Mouse (Mus musculus): Measurements from ENCODE around the gene Patj.

DNA sequence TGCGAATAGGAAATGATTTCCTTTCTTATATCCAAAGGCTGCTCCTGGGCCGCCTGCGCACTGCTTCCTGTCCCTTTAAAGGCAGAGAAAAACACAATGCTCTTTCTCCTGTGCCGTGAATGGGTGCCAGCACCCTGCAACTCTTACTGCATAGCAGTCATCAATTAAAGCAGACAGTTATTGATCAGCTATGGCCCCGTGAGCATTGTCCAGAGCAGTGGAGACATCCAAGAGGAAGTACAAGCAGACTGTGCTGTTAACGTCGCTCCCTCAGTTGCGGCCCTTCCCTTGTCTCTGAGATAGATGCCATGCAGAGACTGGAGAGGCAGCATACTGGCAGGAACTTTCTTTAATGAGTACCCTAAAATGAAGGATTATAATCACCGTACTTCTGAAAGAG, 292.9 kb downstream of the Patj start:
- TF ChIP-seq CHD2 (IDR thresholded peaks at IDR 0.05; ENCODE audit: low read depth, low read length), result no peak
- TF ChIP-seq MAFK (IDR thresholded peaks at IDR 0.05; ENCODE audit: insufficient read depth, low read depth, low read length), result no peak
- TF ChIP-seq HCFC1 (IDR thresholded peaks at IDR 0.05; ENCODE audit: borderline replicate concordance, insufficient read depth, low read length), result no peak
- TF ChIP-seq ZNF384 (IDR thresholded peaks at IDR 0.05; ENCODE audit: low read depth, low read length), result no peak
